Mouse (Mus musculus) mouse trophoblast stem cell (cell line): ENCODE data around the gene Qpctl.

Experiments
- in situ Hi-C, 2 experiments: fragments of 300-500 bp; cut with MseI, MboI; formaldehyde crosslinking; loops; 2 replicates in 1 of 2; 3 replicates in 1 of 2; pipeline ENCODE4 v1.15.1; 2025

Gene Qpctl

GRCm38 (mm10) chr7:19124713-19125112 lies 24.4 kb downstream of the Qpctl start:
- in situ Hi-C loops, result no loop called here

GRCm38 (mm10) chr7:19121686-19122085 lies 27.4 kb downstream of the Qpctl start:
- in situ Hi-C loops, result no loop called here

GRCm38 (mm10) chr7:19119631-19120429 lies 29.3 kb downstream of the Qpctl start, which contains the start of gene Fbxo46:
Fbxo46 (plus strand) TSS chr7:19119859.
- in situ Hi-C loops, result no loop called here

GRCm38 (mm10) chr7:19119083-19119482 lies 30.0 kb downstream of the Qpctl start:
- in situ Hi-C loops, result no loop called here

- in situ Hi-C loops, result no loop called here
Measured at GRCm38 (mm10) chr7:19118028-19118771, 30.9 kb downstream of the Qpctl start, which contains the start of gene Gm4969. Gm4969 (minus strand) TSS chr7:19118368.

GRCm38 (mm10) chr7:19109565-19109964 lies 39.5 kb downstream of the Qpctl start:
- in situ Hi-C loops, result no loop called here

GRCm38 (mm10) chr7:19107436-19107835 lies 41.7 kb downstream of the Qpctl start:
- in situ Hi-C loops, result no loop called here

GRCm38 (mm10) chr7:19104486-19104885 lies 44.6 kb downstream of the Qpctl start:
- in situ Hi-C loops, result no loop called here

GRCm38 (mm10) chr7:19103741-19104140 lies 45.4 kb downstream of the Qpctl start:
- in situ Hi-C loops, result no loop called here

- in situ Hi-C loops, result no loop called here
Measured at GRCm38 (mm10) chr7:19100290-19100689, 48.8 kb downstream of the Qpctl start.

- in situ Hi-C loops, result no loop called here
Measured at GRCm38 (mm10) chr7:19098811-19099210, 50.3 kb downstream of the Qpctl start.

GRCm38 (mm10) chr7:19097863-19098262 lies 51.2 kb downstream of the Qpctl start:
- in situ Hi-C loops, result no loop called here

GRCm38 (mm10) chr7:19097217-19097616 lies 51.9 kb downstream of the Qpctl start:
- in situ Hi-C loops, result no loop called here

- in situ Hi-C loops, result no loop called here
Measured at GRCm38 (mm10) chr7:19096421-19096976, 52.6 kb downstream of the Qpctl start.

GRCm38 (mm10) chr7:19095751-19096110 lies 53.4 kb downstream of the Qpctl start:
- in situ Hi-C loops, result no loop called here

- in situ Hi-C loops, result no loop called here
Measured at GRCm38 (mm10) chr7:19094826-19095750, 54.0 kb downstream of the Qpctl start.

- in situ Hi-C loops, result no loop called here
Measured at GRCm38 (mm10) chr7:19094471-19094825, 54.6 kb downstream of the Qpctl start, which contains the start of gene Six5. Six5 (plus strand) TSS chr7:19094594.

GRCm38 (mm10) chr7:19093537-19094385 lies 55.3 kb downstream of the Qpctl start:
- in situ Hi-C loops, result no loop called here

GRCm38 (mm10) chr7:19093174-19093521 lies 55.9 kb downstream of the Qpctl start:
- in situ Hi-C loops, result no loop called here

- in situ Hi-C loops, result no loop called here
Measured at GRCm38 (mm10) chr7:19092381-19093173, 56.5 kb downstream of the Qpctl start.
